Mouse (Mus musculus) midbrain, embryonic 11.5 days (tissue): Measurements from ENCODE around the gene Tedc1. TPM values are rescaled to one million over a fixed set of nuclear protein-coding genes. Genes with fewer than 3 reads are reported as not detected.
A peak's percentile ranks its signal among the peaks of the same experiment; 100 is the strongest.

ENCODE experiments used
- ATAC-seq: fragments of 200-750 bp; cut with Nextera tagmentation; 2 replicates; pipeline ENCODE4 v1.8.0; 2017; ENCODE audit warnings: moderate TSS enrichment, moderate library complexity; ENCODE audit not compliant: low FRiP score
- DNase-seq: peaks from one replicate; pipeline ENCODE4 v3.0.0; 2015; ENCODE audit warnings: low spot score; ENCODE audit errors: missing footprints
- H3K27ac ChIP-seq: fragments of 300-500 bp; sonication (generic); 2 replicates; pipeline ENCODE4 v1.5.1; 2014; ENCODE audit warnings: low read depth, low read length
- H3K27me3 ChIP-seq: fragments of 300-500 bp; sonication (generic); 2 replicates; pipeline ENCODE4 v1.6.1; 2014; ENCODE audit warnings: mild to moderate bottlenecking, low read length, moderate library complexity, mixed read lengths; ENCODE audit not compliant: control insufficient read depth, insufficient read depth
- H3K36me3 ChIP-seq: fragments of 300-500 bp; sonication (generic); 2 replicates; pipeline ENCODE4 v1.6.1; 2014; ENCODE audit warnings: mild to moderate bottlenecking, low read length, moderate library complexity, mixed read lengths; ENCODE audit not compliant: control insufficient read depth, insufficient read depth
- H3K4me1 ChIP-seq: fragments of 300-500 bp; sonication (generic); 2 replicates; pipeline ENCODE4 v1.6.1; 2014; ENCODE audit warnings: low read length; ENCODE audit not compliant: control insufficient read depth, insufficient read depth
- H3K4me2 ChIP-seq: fragments of 300-500 bp; sonication (generic); 2 replicates; pipeline ENCODE4 v1.6.1; 2014; ENCODE audit warnings: mild to moderate bottlenecking, moderate library complexity
- H3K4me3 ChIP-seq: fragments of 300-500 bp; sonication (generic); 2 replicates; pipeline ENCODE4 v1.5.1; 2014; ENCODE audit warnings: low read depth, low read length
- H3K9ac ChIP-seq: fragments of 300-500 bp; sonication (generic); 2 replicates; pipeline ENCODE4 v1.6.1; 2014; ENCODE audit warnings: low read length
- H3K9me3 ChIP-seq: fragments of 300-500 bp; sonication (generic); 2 replicates; pipeline ENCODE4 v1.6.1; 2016; ENCODE audit warnings: low read length; ENCODE audit not compliant: control insufficient read depth
- WGBS: fragments of 180-500 bp; shearing (Covaris S2); extraction: QIAGEN DNeasy Blood & Tissue Kit; methylation state at CpG from one replicate; pipeline ENCODE4 v1.1.7; 2014; 5-methylcytosine and 5-hydroxymethylcytosine counted together
- polyA plus RNA-seq: library from polyadenylated mRNA; unstranded; fragments of >200 nt; fragmentation: Nextera tagmentation; extraction: Ambion mirVana; gene quantifications from 2 replicates; pipeline ENCODE4 v1.2.1, GENCODE M21; 2014

Gene Tedc1
- polyA plus RNA-seq, 1 experiment from 2014 or later: 31.5 TPM

DNA sequence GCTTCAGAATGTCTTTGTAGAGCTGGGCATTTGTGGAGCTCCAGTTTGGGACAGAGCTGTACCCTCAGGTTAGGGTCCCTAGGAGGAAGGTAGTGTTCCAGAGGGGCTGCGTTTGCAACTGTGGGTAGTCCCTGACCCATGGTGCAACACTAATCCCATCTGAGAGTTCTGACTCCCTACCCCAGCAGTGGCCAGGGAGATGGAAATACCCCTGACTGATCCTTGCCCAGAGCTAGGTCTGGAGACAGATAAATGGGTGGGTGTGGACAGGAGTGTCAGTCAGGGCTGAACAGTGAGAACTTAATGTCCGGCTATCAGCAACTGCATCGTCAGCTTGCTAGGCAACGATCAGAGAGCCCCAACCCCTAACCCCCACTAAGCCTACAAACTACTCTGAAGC, 5.6 kb upstream of the Tedc1 start:
- H3K27me3 ChIP-seq: peaks cover 13% of the 10 kb centered on the region; the same call in 1 of the 2 replicates

GRCm38 (mm10) chr12:113151046-113151445, 5.2 kb upstream of the Tedc1 start:
- H3K4me2 ChIP-seq: no peak overlapping the region
- DNase-seq (no peak), ATAC-seq (no peak)
- 83% methylated on average over 8 of the region's 8 CpGs for WGBS
- no peak overlapping the region for H3K4me3 ChIP-seq
- no peak overlapping the region for H3K9ac ChIP-seq
- H3K36me3 ChIP-seq: no peaks in the 10 kb centered on the region
- H3K27me3 ChIP-seq: peaks cover 13% of the 10 kb centered on the region; the same call in 1 of the 2 replicates
- no peaks in the 10 kb centered on the region for H3K9me3 ChIP-seq
- peaks cover 19% of the 10 kb centered on the region for H3K4me1 ChIP-seq
- no peak overlapping the region for H3K27ac ChIP-seq

More for the DNA sequence above, 5.6 kb upstream of the Tedc1 start:
- H3K4me2 ChIP-seq: no peak overlapping the region
- no peaks in the 10 kb centered on the region for H3K36me3 ChIP-seq
- no peak overlapping the region for H3K9ac ChIP-seq
- ATAC-seq (no peak), DNase-seq (no peak)
- H3K9me3 ChIP-seq: no peaks in the 10 kb centered on the region
- WGBS: 78% methylated on average over 4 of the region's 4 CpGs
- no peak overlapping the region for H3K27ac ChIP-seq
- no peak overlapping the region for H3K4me3 ChIP-seq
- peaks cover 19% of the 10 kb centered on the region for H3K4me1 ChIP-seq

GRCm38 (mm10) chr12:113151661-113152271, 4.5 kb upstream of the Tedc1 start:
- DNase-seq (peak; percentile 94), ATAC-seq (no peak)
- peaks cover 13% of the 10 kb centered on the region; the same call in 1 of the 2 replicates for H3K27me3 ChIP-seq
- H3K27ac ChIP-seq: no peak overlapping the region
- H3K9ac ChIP-seq: peak overlapping the region; percentile 29
- WGBS: under 1% methylated on average over 36 of the region's 36 CpGs
- H3K4me3 ChIP-seq: peak overlapping the region; percentile 39
- H3K36me3 ChIP-seq: no peaks in the 10 kb centered on the region
- H3K4me1 ChIP-seq: peaks cover 15% of the 10 kb centered on the region
- peak overlapping the region; percentile 53 for H3K4me2 ChIP-seq
- H3K9me3 ChIP-seq: no peaks in the 10 kb centered on the region

- H3K9me3 ChIP-seq: no peaks in the 10 kb centered on the region
Observed at GRCm38 (mm10) chr12:113152272-113152661, 4.0 kb upstream of the Tedc1 start.

GRCm38 (mm10) chr12:113152991-113153525, 3.2 kb upstream of the Tedc1 start:
- Histone ChIP-seq H3K4me1 (peaks cover 23% of the 10 kb centered on the region), H3K36me3 (no peaks in the 10 kb centered on the region), H3K9me3 (no peaks in the 10 kb centered on the region), H3K4me2 (no peak overlapping the region), H3K27ac (no peak overlapping the region), H3K27me3 (peaks cover 13% of the 10 kb centered on the region; the same call in 1 of the 2 replicates), H3K4me3 (no peak overlapping the region), H3K9ac (no peak overlapping the region)
- ATAC-seq (no peak), DNase-seq (peak; percentile 70)
- 84% methylated on average over 6 of the region's 6 CpGs for WGBS

More at GRCm38 (mm10) chr12:113152272-113152661, 4.0 kb upstream of the Tedc1 start:
- Histone ChIP-seq H3K4me1 (peaks cover 20% of the 10 kb centered on the region), H3K27ac (no peak overlapping the region), H3K36me3 (no peaks in the 10 kb centered on the region), H3K4me2 (peak overlapping the region; percentile 53), H3K4me3 (peak overlapping the region; percentile 39), H3K9ac (peak overlapping the region; percentile 29), H3K27me3 (peaks cover 13% of the 10 kb centered on the region; the same call in 1 of the 2 replicates)
- DNase-seq (no peak), ATAC-seq (no peak)
- 25% methylated on average over 19 of the region's 19 CpGs for WGBS

DNA sequence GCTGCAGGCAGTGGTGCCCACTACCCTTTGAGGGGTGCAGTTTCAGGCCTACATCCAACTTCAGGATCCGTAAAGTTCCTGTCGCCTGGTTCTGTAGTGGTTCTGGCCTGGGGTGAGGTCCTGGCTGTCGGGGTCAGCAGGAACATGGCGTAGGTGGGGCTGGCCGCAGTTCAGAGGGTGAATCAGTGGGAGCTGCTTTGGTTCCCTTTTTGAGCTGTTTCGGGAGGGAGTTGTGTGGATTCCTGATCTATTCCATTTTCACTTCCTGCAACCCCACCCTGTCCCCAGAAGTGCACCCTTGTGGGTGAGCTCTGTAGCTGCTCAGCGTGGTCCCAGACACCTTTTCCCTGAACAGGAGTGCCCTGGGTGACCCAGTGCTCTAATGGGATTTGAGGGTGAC, 2.2 kb upstream of the Tedc1 start:
- Histone ChIP-seq H3K9me3 (no peaks in the 10 kb centered on the region), H3K4me3 (no peak overlapping the region), H3K4me1 (peaks cover 23% of the 10 kb centered on the region), H3K9ac (no peak overlapping the region), H3K27ac (no peak overlapping the region), H3K27me3 (peaks cover 13% of the 10 kb centered on the region; the same call in 1 of the 2 replicates), H3K36me3 (no peaks in the 10 kb centered on the region), H3K4me2 (no peak overlapping the region)
- ATAC-seq: no peak
- DNase-seq: peak; percentile 83
- 88% methylated on average over 7 of the region's 7 CpGs for WGBS

- DNase-seq: no peak
- Histone ChIP-seq H3K4me1 (peaks cover 23% of the 10 kb centered on the region), H3K9me3 (no peaks in the 10 kb centered on the region), H3K27ac (no peak overlapping the region), H3K36me3 (no peaks in the 10 kb centered on the region), H3K9ac (peak overlapping the region; percentile 71), H3K4me3 (peak overlapping the region; percentile 25; the same call in 1 of the 2 replicates), H3K4me2 (peak overlapping the region; percentile 64), H3K27me3 (peaks cover 13% of the 10 kb centered on the region; the same call in 1 of the 2 replicates)
- no peak for ATAC-seq
- 82% methylated on average over 6 of the region's 6 CpGs for WGBS
Observed at GRCm38 (mm10) chr12:113154747-113155075, 1.5 kb upstream of the Tedc1 start.

- Histone ChIP-seq H3K4me2 (peak overlapping the region; percentile 64), H3K27me3 (peaks cover 13% of the 10 kb centered on the region; the same call in 1 of the 2 replicates), H3K4me1 (peaks cover 23% of the 10 kb centered on the region), H3K4me3 (peak overlapping the region; percentile 25), H3K27ac (no peak overlapping the region; the same call in 1 of the 2 replicates), H3K9me3 (no peaks in the 10 kb centered on the region), H3K9ac (peak overlapping the region; percentile 71), H3K36me3 (no peaks in the 10 kb centered on the region)
- ATAC-seq (peak; percentile 8; the same call in 1 of the 2 replicates), DNase-seq (no peak)
- 5% methylated on average over 32 of the region's 32 CpGs for WGBS
Observed at GRCm38 (mm10) chr12:113155076-113155771, 997 bp upstream of the Tedc1 start.

DNA sequence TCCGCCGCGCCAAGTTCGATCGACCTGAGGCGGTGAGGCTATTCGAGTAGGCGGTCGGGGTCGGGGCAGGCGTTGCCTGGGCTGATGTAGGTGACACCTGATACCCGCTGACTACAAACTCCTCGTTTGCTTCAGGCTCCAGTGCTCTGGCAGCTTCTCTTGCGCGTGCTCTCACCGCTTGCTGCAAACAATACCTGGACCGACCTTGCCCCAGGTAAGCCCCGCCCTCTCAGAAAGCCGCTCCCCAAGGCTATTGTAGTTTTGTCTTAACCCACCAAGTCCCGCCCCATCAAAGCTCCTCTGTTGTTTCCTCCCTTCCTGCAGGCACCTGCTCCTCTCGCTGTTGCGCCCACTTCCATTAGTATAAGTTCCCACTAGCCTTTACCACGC, 314 bp downstream of the Tedc1 start:
- Histone ChIP-seq H3K9me3 (no peaks in the 10 kb centered on the region), H3K4me3 (peak overlapping the region; percentile 70), H3K27me3 (peaks cover 6% of the 10 kb centered on the region; the same call in 1 of the 2 replicates), H3K9ac (peak overlapping the region; percentile 71), H3K4me1 (peaks cover 23% of the 10 kb centered on the region), H3K4me2 (peak overlapping the region; percentile 82), H3K27ac (no peak overlapping the region), H3K36me3 (no peaks in the 10 kb centered on the region)
- DNase-seq (no peak), ATAC-seq (no peak; the same call in 1 of the 2 replicates)
- under 1% methylated on average over 23 of the region's 23 CpGs for WGBS
